Mouse (Mus musculus) myocyte (in vitro differentiated cells): Measurements from ENCODE around the gene Ociad2. TPM values are rescaled to one million over a fixed set of nuclear protein-coding genes. Genes with fewer than 3 reads are reported as not detected.
A peak's percentile ranks its signal among the peaks of the same experiment; 100 is the strongest.

Source experiments
- H3K27me3 ChIP-seq: one replicate; pipeline ENCODE4 v1.6.1; 2011; ENCODE audit not compliant: control insufficient read depth, insufficient read depth, insufficient read length
- H3K36me3 ChIP-seq: one replicate; pipeline ENCODE4 v1.6.1; 2011; ENCODE audit not compliant: control insufficient read depth, insufficient read depth
- H3K4me2 ChIP-seq: one replicate; pipeline ENCODE4 v1.6.1; 2011; ENCODE audit warnings: low read depth, control low read depth
- H3K4me3 ChIP-seq: one replicate; pipeline ENCODE4 v1.5.1; 2011; ENCODE audit warnings: mild to moderate bottlenecking, control low read depth, moderate library complexity
- H3K79me2 ChIP-seq: one replicate; pipeline ENCODE4 v1.6.1; 2011; ENCODE audit not compliant: control insufficient read depth, insufficient read depth
- H3ac ChIP-seq: one replicate; pipeline ENCODE4 v1.6.1; 2011; ENCODE audit not compliant: control insufficient read depth, insufficient read length
- CEBPB ChIP-seq: IDR thresholded peaks from 2 replicates; pipeline ENCODE4 v1.6.1; 2011; ENCODE audit warnings: mild to moderate bottlenecking, moderate library complexity; ENCODE audit not compliant: poor library complexity, insufficient read depth, severe bottlenecking
- E2F4 ChIP-seq: IDR thresholded peaks from one replicate; pipeline ENCODE4 v1.6.1; 2011; ENCODE audit warnings: mild to moderate bottlenecking, control low read depth, moderate library complexity; ENCODE audit not compliant: insufficient read depth
- MAX ChIP-seq: IDR thresholded peaks from one replicate; pipeline ENCODE4 v1.6.1; 2011; ENCODE audit warnings: low read depth, mild to moderate bottlenecking, control low read depth
- MYOD1 ChIP-seq, 3 experiments: IDR thresholded peaks; one replicate each; pipeline ENCODE4 v1.6.1; 2011; ENCODE audit warnings: control low read depth in 2 of 3, low read depth in 2 of 3, mild to moderate bottlenecking in 2 of 3, moderate library complexity in 1 of 3; ENCODE audit not compliant: insufficient read length in 2 of 3, control insufficient read depth in 1 of 3
- MYOG ChIP-seq, 3 experiments: IDR thresholded peaks; one replicate each; pipeline ENCODE4 v1.6.1; 2011; ENCODE audit warnings: control low read depth in 2 of 3, low read depth in 2 of 3, mild to moderate bottlenecking in 2 of 3; ENCODE audit not compliant: insufficient read length in 2 of 3, control insufficient read depth in 1 of 3, insufficient read depth in 1 of 3
- POLR2A ChIP-seq: IDR thresholded peaks from one replicate; pipeline ENCODE4 v1.6.1; 2011; ENCODE audit warnings: low read depth, mild to moderate bottlenecking, control low read depth, moderate library complexity; ENCODE audit not compliant: insufficient read length
- POLR2AphosphoS2 ChIP-seq: IDR thresholded peaks from one replicate; pipeline ENCODE4 v1.6.1; 2011; ENCODE audit warnings: low read depth, control low read depth; ENCODE audit not compliant: insufficient read length
- REST ChIP-seq: IDR thresholded peaks from one replicate; pipeline ENCODE4 v1.6.1; 2011; ENCODE audit warnings: mild to moderate bottlenecking, control low read depth, moderate library complexity; ENCODE audit not compliant: insufficient read depth, insufficient read length
- SRF ChIP-seq: IDR thresholded peaks from one replicate; pipeline ENCODE4 v1.6.1; 2011; ENCODE audit warnings: low read depth; ENCODE audit not compliant: control insufficient read depth, insufficient read length
- TCF12 ChIP-seq: IDR thresholded peaks from one replicate; pipeline ENCODE4 v1.6.1; 2011; ENCODE audit warnings: mild to moderate bottlenecking, control low read depth; ENCODE audit not compliant: poor library complexity, insufficient read depth, severe bottlenecking
- TCF3 ChIP-seq: IDR thresholded peaks from one replicate; pipeline ENCODE4 v1.6.1; 2011; ENCODE audit warnings: low read depth, control low read depth; ENCODE audit not compliant: insufficient read length
- USF1 ChIP-seq: IDR thresholded peaks from one replicate; pipeline ENCODE4 v1.6.1; 2011; ENCODE audit warnings: low read depth, mild to moderate bottlenecking, control low read depth, moderate library complexity
- polyA plus RNA-seq: library from polyadenylated mRNA; unstranded; fragments of >200 nt; fragmentation: generic; extraction: Trizol; gene quantifications from one replicate; pipeline ENCODE4 v1.2.1, GENCODE M21; 2012; ENCODE audit warnings: missing spikeins

Gene Ociad2
- polyA plus RNA-seq, 1 experiment: 4.1 TPM

DNA sequence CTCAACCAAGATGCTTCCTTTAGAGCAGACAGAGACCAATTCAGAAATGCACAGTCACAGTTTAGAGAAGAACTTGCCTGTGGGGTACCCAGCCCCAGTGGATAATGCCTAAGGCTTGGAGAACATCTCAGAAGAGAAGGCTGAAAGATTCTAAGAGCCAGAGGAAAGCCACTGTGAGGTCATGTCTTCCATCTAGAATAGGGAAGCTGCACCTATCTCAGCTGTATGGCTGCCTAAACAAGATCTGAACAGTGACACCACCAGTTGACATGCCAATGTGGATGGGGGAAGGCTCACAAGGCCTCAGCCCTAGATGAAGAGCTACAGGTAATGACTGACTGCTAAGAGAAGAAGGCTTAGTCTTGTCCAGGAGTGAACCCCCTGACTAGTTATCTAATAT is 56.8 kb downstream of the Ociad2 start:
- H3K79me2 ChIP-seq: no peaks in the 10 kb centered on the region
- no peak overlapping the region for H3K4me3 ChIP-seq
- H3K27me3 ChIP-seq: no peaks in the 10 kb centered on the region
- no peaks in the 10 kb centered on the region for H3K36me3 ChIP-seq
- TF ChIP-seq USF1: no peak
- no peak for TF ChIP-seq TCF3
- no peak for TF ChIP-seq TCF12
- TF ChIP-seq REST: no peak
- TF ChIP-seq POLR2A: no peak
- TF ChIP-seq CEBPB: no peak
- TF ChIP-seq SRF: no peak
- TF ChIP-seq E2F4: no peak
- TF ChIP-seq MAX: no peak
- no peak for TF ChIP-seq MYOG (IDR thresholded peaks at IDR 0.05; ENCODE audit: control insufficient read depth in 1 of 3, insufficient read depth in 1 of 3, insufficient read length in 2 of 3, low read depth in 2 of 3)
- TF ChIP-seq POLR2AphosphoS2: no peak
- no peak overlapping the region for H3K4me2 ChIP-seq
- H3ac ChIP-seq: no peak overlapping the region

DNA sequence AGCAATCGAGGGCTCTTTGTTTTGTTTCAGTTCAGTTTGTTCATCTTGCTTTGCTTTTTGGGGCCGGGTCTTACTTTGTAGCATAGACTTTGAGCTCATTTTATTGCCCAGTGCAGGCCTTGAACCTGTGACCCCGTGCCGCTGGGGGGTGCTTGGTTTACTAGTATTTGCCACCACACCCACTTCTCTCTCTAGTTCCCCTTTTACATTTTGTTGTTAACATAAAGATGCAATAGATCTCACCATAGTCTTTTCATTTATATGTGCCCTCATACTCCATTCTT is 60.3 kb downstream of the Ociad2 start:
- TF ChIP-seq CEBPB: no peak
- no peak for TF ChIP-seq MYOG (IDR thresholded peaks at IDR 0.05; ENCODE audit: control insufficient read depth in 1 of 3, insufficient read depth in 1 of 3, insufficient read length in 2 of 3, low read depth in 2 of 3)
- no peak for TF ChIP-seq REST
- TF ChIP-seq MYOD1 (IDR thresholded peaks at IDR 0.05; ENCODE audit: control insufficient read depth in 1 of 3, insufficient read length in 2 of 3, low read depth in 2 of 3): no peak
- TF ChIP-seq POLR2A: no peak
- no peak for TF ChIP-seq USF1
- TF ChIP-seq MAX: no peak
- no peak for TF ChIP-seq TCF3
- TF ChIP-seq TCF12: no peak
- no peak for TF ChIP-seq POLR2AphosphoS2
- TF ChIP-seq SRF: no peak
- no peak for TF ChIP-seq E2F4
- Histone ChIP-seq H3ac (no peak overlapping the region), H3K4me2 (peak overlapping the region; percentile 50), H3K27me3 (no peaks in the 10 kb centered on the region), H3K79me2 (no peaks in the 10 kb centered on the region), H3K36me3 (no peaks in the 10 kb centered on the region), H3K4me3 (no peak overlapping the region)

DNA sequence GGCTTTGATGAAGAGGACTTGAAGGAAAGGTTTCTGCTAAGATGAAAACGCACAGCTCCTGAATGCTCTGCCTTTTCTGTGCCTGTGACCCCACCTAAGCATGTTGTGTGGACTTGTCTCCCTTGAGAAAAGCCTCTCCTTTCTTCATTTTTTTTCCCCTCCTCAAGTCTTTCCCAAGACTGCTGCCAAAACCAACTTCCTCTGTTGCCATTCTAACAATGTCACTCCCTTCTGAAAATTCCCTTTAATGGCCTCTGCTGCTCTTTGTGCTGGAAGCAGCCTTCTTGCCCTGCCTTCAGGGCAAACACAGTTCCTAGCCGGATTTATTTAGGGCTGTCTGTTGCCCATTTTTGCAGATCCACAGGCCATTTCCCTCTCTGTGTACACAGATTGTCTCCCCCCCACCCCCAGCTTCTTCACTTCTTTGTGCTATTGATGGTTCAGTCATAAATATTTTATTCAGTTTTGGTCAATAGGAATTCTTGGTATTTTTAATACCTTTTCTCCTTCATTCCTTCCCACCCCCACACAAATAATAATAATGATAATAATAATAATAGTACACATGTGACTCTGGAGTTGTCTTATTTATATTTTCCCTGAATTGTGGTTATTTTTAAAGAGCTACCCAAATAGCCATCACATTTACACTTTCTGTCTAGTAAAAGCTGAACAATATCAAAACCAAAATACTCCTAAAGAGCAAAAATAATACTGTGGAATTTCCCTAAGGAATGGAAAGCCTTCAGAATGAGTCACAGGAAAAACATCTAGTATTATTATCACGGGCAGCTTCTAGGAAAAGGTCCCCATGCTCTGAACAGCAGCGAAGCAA is 60.9 kb downstream of the Ociad2 start:
- Histone ChIP-seq H3K27me3 (no peaks in the 10 kb centered on the region), H3K79me2 (no peaks in the 10 kb centered on the region), H3K4me3 (no peak overlapping the region), H3K4me2 (peak overlapping the region; percentile 50), H3ac (no peak overlapping the region), H3K36me3 (no peaks in the 10 kb centered on the region)
- no peak for TF ChIP-seq TCF12
- no peak for TF ChIP-seq POLR2AphosphoS2
- no peak for TF ChIP-seq POLR2A
- no peak for TF ChIP-seq CEBPB
- TF ChIP-seq USF1: no peak
- no peak for TF ChIP-seq REST
- TF ChIP-seq MYOG (IDR thresholded peaks at IDR 0.05; ENCODE audit: control insufficient read depth in 1 of 3, insufficient read depth in 1 of 3, insufficient read length in 2 of 3, low read depth in 2 of 3): no peak
- no peak for TF ChIP-seq MAX
- TF ChIP-seq TCF3: no peak
- TF ChIP-seq MYOD1 (IDR thresholded peaks at IDR 0.05; ENCODE audit: control insufficient read depth in 1 of 3, insufficient read length in 2 of 3, low read depth in 2 of 3): no peak
- TF ChIP-seq E2F4: no peak
- no peak for TF ChIP-seq SRF

DNA sequence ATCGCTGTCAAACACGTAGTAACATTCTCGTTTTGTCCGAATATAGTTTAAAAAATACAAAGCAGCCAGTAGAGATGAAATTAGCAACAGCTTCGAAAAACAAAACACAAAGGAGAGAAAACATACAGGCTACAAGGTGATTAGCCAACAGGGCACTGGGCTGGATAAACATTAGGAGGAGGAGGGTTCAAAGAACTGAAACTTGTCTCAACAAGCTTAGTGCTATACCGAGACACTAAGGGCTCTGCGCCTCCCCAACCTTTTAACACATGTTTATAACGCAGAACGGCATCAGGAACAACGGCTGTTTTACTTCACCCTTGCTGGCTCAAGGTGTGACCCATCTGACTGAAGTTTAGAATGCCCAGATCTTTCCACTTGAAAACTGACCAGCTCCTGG is 61.6 kb downstream of the Ociad2 start:
- Histone ChIP-seq H3K4me3 (no peak overlapping the region), H3ac (no peak overlapping the region), H3K36me3 (no peaks in the 10 kb centered on the region), H3K4me2 (peak overlapping the region; percentile 50), H3K27me3 (no peaks in the 10 kb centered on the region), H3K79me2 (no peaks in the 10 kb centered on the region)
- TF ChIP-seq TCF3 (no peak), E2F4 (no peak), SRF (no peak), TCF12 (no peak), MAX (no peak), MYOD1 (IDR thresholded peaks at IDR 0.05; ENCODE audit: control insufficient read depth in 1 of 3, insufficient read length in 2 of 3, low read depth in 2 of 3) (no peak), CEBPB (no peak), POLR2A (no peak), USF1 (no peak), MYOG (IDR thresholded peaks at IDR 0.05; ENCODE audit: control insufficient read depth in 1 of 3, insufficient read depth in 1 of 3, insufficient read length in 2 of 3, low read depth in 2 of 3) (no peak), POLR2AphosphoS2 (no peak), REST (no peak)

DNA sequence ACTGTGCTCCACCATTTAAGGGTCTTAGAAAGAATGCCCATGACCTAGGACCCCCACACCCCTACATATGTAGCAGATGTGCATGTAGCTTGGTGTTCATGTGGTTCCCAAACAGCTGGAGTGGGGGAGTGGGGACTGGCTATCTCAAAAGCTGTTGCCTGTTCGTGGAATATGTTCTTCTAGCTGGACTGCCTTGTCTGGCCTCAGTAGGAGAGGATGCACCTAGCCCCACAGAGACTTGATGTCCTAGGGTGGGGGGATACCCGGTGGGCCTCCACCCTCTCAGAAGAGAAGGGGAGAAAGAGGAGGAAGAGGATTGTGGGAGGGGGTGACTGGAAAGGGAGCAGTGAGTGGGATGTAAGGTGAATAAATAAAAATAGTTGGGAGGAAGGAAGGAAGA is 65.9 kb downstream of the Ociad2 start:
- Histone ChIP-seq H3K4me2 (no peak overlapping the region), H3K27me3 (no peaks in the 10 kb centered on the region), H3ac (no peak overlapping the region), H3K36me3 (no peaks in the 10 kb centered on the region), H3K4me3 (no peak overlapping the region), H3K79me2 (no peaks in the 10 kb centered on the region)
- TF ChIP-seq E2F4 (no peak), POLR2AphosphoS2 (no peak), TCF3 (no peak), TCF12 (no peak)
